Mouse (Mus musculus) midbrain, embryonic 14.5 days (tissue): ENCODE results near the gene Atcay. TPM values are rescaled to one million over a fixed set of nuclear protein-coding genes. Genes with fewer than 3 reads are reported as not detected.
A peak's percentile ranks its signal among the peaks of the same experiment; 100 is the strongest.

Experiments used
- ATAC-seq: fragments of 200-750 bp; cut with Nextera tagmentation; 2 replicates; pipeline ENCODE4 v1.8.0; 2017; ENCODE audit warnings: moderate number of reproducible peaks, moderate library complexity; ENCODE audit not compliant: low FRiP score, low TSS enrichment
- DNase-seq: peaks from one replicate; pipeline ENCODE4 v3.0.0-alpha.2; 2015
- H3K27ac ChIP-seq: fragments of 300-500 bp; sonication (generic); replicated peaks from 2 replicates; pipeline ENCODE4 v1.5.1; 2014; ENCODE audit warnings: mild to moderate bottlenecking, low read depth, low read length, moderate library complexity
- H3K27me3 ChIP-seq: fragments of 300-500 bp; sonication (generic); 2 replicates; pipeline ENCODE4 v1.6.1; 2014; ENCODE audit warnings: low read length, control low read depth, mixed read lengths; ENCODE audit not compliant: control insufficient read depth, insufficient read depth
- H3K36me3 ChIP-seq: fragments of 300-500 bp; sonication (generic); 2 replicates; pipeline ENCODE4 v1.6.1; 2014; ENCODE audit warnings: low read length, control low read depth; ENCODE audit not compliant: control insufficient read depth, insufficient read depth
- H3K4me1 ChIP-seq: fragments of 300-500 bp; sonication (generic); 2 replicates; pipeline ENCODE4 v1.6.1; 2014; ENCODE audit warnings: mild to moderate bottlenecking, antibody characterized with exemption, low read length, control low read depth; ENCODE audit not compliant: control insufficient read depth, insufficient read depth
- H3K4me2 ChIP-seq: fragments of 300-500 bp; sonication (generic); 2 replicates; pipeline ENCODE4 v1.6.1; 2014; ENCODE audit warnings: mild to moderate bottlenecking, low read length, moderate library complexity
- H3K4me3 ChIP-seq: fragments of 300-500 bp; sonication (generic); replicated peaks from 2 replicates; pipeline ENCODE4 v1.5.1; 2014; ENCODE audit warnings: low read depth, low read length
- H3K9ac ChIP-seq: fragments of 300-500 bp; sonication (generic); replicated peaks from 2 replicates; pipeline ENCODE4 v1.6.1; 2014; ENCODE audit warnings: mild to moderate bottlenecking, low read length, moderate library complexity
- H3K9me3 ChIP-seq: fragments of 300-500 bp; sonication (generic); 2 replicates; pipeline ENCODE4 v1.6.1; 2016; ENCODE audit warnings: low read length, control low read depth, mixed read lengths; ENCODE audit not compliant: control insufficient read depth
- WGBS: fragments of 180-500 bp; shearing (Covaris S2); extraction: QIAGEN DNeasy Blood & Tissue Kit; methylation state at CpG from one replicate; pipeline ENCODE4 v1.1.7; 2014; 5-methylcytosine and 5-hydroxymethylcytosine counted together
- polyA plus RNA-seq: library from polyadenylated mRNA; unstranded; fragments of >200 nt; fragmentation: Nextera tagmentation; extraction: Ambion mirVana; gene quantifications from 2 replicates; pipeline ENCODE4 v1.2.1, GENCODE M21; 2014

Atcay gene
- polyA plus RNA-seq, 1 experiment from 2014 or later, result 82.4 TPM

- Histone ChIP-seq H3K36me3 (peaks cover 9% of the 10 kb centered on the region), H3K4me1 (no peaks in the 10 kb centered on the region), H3K27me3 (peaks cover 15% of the 10 kb centered on the region; the same call in 1 of the 2 replicates), H3K4me2 (no peak overlapping the region), H3K9ac (no peak overlapping the region), H3K27ac (no peak overlapping the region), H3K9me3 (no peaks in the 10 kb centered on the region), H3K4me3 (no peak overlapping the region)
- WGBS, result 87% methylated on average over 13 of the region's 13 CpGs
- ATAC-seq (no peak), DNase-seq (no peak)
Observed at GRCm38 (mm10) chr10:81200141-81200540, 30.5 kb downstream of the Atcay start.

- H3K27me3 ChIP-seq, result peaks cover 19% of the 10 kb centered on the region; the same call in 1 of the 2 replicates
- no peak overlapping the region for H3K9ac ChIP-seq
- no peak overlapping the region for H3K4me2 ChIP-seq
- no peak overlapping the region for H3K4me3 ChIP-seq
- no peaks in the 10 kb centered on the region for H3K9me3 ChIP-seq
- no peak for ATAC-seq
- H3K36me3 ChIP-seq, result no peaks in the 10 kb centered on the region
- no peaks in the 10 kb centered on the region for H3K4me1 ChIP-seq
- no peak for DNase-seq
- no peak overlapping the region for H3K27ac ChIP-seq
- WGBS, result 86% methylated on average over 6 of the region's 6 CpGs
Observed at GRCm38 (mm10) chr10:81198990-81199389, 31.6 kb downstream of the Atcay start.

DNA sequence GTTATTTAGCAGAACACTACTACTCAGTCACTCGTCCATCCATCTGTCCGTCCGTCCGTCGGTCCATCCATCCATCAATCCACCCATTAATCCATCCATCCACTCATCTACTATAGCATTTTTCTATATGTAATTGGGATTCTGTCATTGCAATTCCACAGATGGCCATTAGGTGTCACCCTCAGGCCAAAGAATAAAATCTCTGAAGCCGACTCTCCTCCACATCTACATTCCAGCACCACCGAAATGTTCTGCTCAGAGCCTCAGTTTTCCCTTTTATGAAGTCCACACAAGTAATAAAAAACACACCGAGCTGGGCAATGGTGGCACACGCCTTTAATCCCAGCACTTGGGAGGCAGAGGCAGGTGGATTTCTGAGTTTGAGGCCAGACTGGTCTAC, 32.4 kb downstream of the Atcay start:
- peaks cover 2% of the 10 kb centered on the region; the same call in 1 of the 2 replicates for H3K4me1 ChIP-seq
- H3K27ac ChIP-seq, result no peak overlapping the region
- H3K36me3 ChIP-seq, result no peaks in the 10 kb centered on the region
- no peak overlapping the region for H3K4me3 ChIP-seq
- H3K9ac ChIP-seq, result no peak overlapping the region
- DNase-seq (peak; percentile 90), ATAC-seq (no peak)
- H3K4me2 ChIP-seq, result no peak overlapping the region
- peaks cover 19% of the 10 kb centered on the region; the same call in 1 of the 2 replicates for H3K27me3 ChIP-seq
- no peaks in the 10 kb centered on the region for H3K9me3 ChIP-seq
- WGBS, result 3% methylated on average over 9 of the region's 9 CpGs

- ATAC-seq (no peak), DNase-seq (no peak)
- Histone ChIP-seq H3K4me3 (no peak overlapping the region), H3K27me3 (peaks cover 19% of the 10 kb centered on the region; the same call in 1 of the 2 replicates), H3K9ac (no peak overlapping the region), H3K36me3 (no peaks in the 10 kb centered on the region), H3K4me2 (no peak overlapping the region), H3K4me1 (peaks cover 5% of the 10 kb centered on the region; the same call in 1 of the 2 replicates), H3K27ac (no peak overlapping the region), H3K9me3 (no peaks in the 10 kb centered on the region)
- 54% methylated on average over 6 of the region's 6 CpGs for WGBS
Observed at GRCm38 (mm10) chr10:81197305-81197704, 33.3 kb downstream of the Atcay start.

DNA sequence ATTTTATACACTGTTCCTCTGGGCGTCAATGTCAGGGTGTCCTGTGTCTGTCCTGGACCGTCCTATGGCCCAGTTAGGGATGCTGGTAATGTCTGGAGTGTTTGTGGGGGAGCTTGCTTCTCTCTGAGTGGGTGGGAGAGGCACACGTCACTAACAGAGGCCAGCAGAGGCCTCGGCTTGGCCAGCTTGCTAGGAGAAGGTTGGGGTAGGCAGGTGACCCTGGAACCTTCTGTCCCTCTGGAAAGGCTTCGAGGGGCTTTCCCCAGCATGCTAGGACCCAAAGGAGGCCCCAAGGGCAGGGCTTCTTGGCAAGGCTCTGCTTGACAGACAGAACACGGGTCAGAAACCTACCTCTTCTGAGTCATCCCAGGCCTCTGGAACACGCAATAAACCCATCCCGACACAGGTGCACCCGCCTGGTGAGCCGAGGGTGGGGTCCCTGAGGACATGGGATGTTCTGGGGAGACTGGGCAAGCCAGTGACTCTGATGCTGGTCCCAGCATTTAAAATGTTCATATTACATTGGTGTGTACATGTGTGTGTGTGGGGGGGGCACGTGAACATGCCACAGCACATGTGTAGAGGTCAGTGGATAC, 34.1 kb downstream of the Atcay start:
- no peak for ATAC-seq
- no peak overlapping the region for H3K9ac ChIP-seq
- no peak overlapping the region for H3K4me3 ChIP-seq
- DNase-seq, result no peak
- peaks cover 19% of the 10 kb centered on the region; the same call in 1 of the 2 replicates for H3K27me3 ChIP-seq
- H3K27ac ChIP-seq, result no peak overlapping the region
- peaks cover 9% of the 10 kb centered on the region; the same call in 1 of the 2 replicates for H3K4me1 ChIP-seq
- H3K36me3 ChIP-seq, result no peaks in the 10 kb centered on the region
- no peaks in the 10 kb centered on the region for H3K9me3 ChIP-seq
- no peak overlapping the region for H3K4me2 ChIP-seq
- WGBS, result 70% methylated on average over 11 of the region's 11 CpGs

- 67% methylated on average over 4 of the region's 4 CpGs for WGBS
- DNase-seq (no peak), ATAC-seq (no peak)
- Histone ChIP-seq H3K27me3 (peaks cover 19% of the 10 kb centered on the region; the same call in 1 of the 2 replicates), H3K4me2 (no peak overlapping the region), H3K36me3 (peaks cover 7% of the 10 kb centered on the region), H3K4me1 (peaks cover 9% of the 10 kb centered on the region; the same call in 1 of the 2 replicates), H3K27ac (no peak overlapping the region), H3K9me3 (no peaks in the 10 kb centered on the region), H3K9ac (no peak overlapping the region), H3K4me3 (no peak overlapping the region)
Observed at GRCm38 (mm10) chr10:81195300-81195699, 35.3 kb downstream of the Atcay start.

GRCm38 (mm10) chr10:81193991-81194774, 36.5 kb downstream of the Atcay start:
- Histone ChIP-seq H3K27me3 (peaks cover 19% of the 10 kb centered on the region; the same call in 1 of the 2 replicates), H3K9me3 (no peaks in the 10 kb centered on the region), H3K27ac (no peak overlapping the region), H3K9ac (no peak overlapping the region), H3K4me3 (no peak overlapping the region), H3K36me3 (peaks cover 16% of the 10 kb centered on the region), H3K4me2 (no peak overlapping the region), H3K4me1 (peaks cover 9% of the 10 kb centered on the region; the same call in 1 of the 2 replicates)
- DNase-seq, result no peak
- WGBS, result 17% methylated on average over 37 of the region's 37 CpGs
- ATAC-seq, result no peak

DNA sequence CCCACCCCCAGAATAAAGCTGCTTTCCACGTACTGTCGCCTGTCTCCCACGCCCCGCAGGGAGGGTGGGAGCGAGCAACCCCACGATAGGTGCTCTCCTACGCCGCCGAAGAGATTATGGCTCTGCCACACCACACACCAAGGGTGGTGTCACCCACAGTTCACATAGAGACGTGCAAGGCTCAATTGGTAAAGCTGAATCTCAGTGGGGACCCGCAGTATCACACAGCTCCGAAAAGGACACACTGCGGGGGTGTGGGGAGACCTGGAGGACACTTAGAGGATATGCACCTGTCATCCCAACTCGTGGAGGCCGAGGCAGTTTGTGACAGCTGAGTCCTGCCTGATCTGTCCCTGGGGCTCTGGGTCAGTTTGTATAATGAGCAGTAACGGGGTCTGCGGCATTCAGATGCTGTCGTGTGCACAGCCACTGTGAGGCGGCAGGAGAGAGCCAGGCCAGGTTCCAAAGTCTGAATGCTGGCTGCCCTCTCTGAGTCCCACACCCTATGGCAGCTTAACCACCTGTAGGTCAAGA, 37.6 kb downstream of the Atcay start:
- ATAC-seq (peak; percentile 11), DNase-seq (peak; percentile 64)
- Histone ChIP-seq H3K36me3 (peaks cover 20% of the 10 kb centered on the region), H3K27me3 (peaks cover 19% of the 10 kb centered on the region; the same call in 1 of the 2 replicates), H3K9ac (peak overlapping the region; percentile 73), H3K4me3 (peak overlapping the region; percentile 63), H3K4me1 (peaks cover 9% of the 10 kb centered on the region; the same call in 1 of the 2 replicates), H3K27ac (peak overlapping the region; percentile 97), H3K4me2 (peak overlapping the region; percentile 97), H3K9me3 (no peaks in the 10 kb centered on the region)
- 1% methylated on average over 19 of the region's 19 CpGs for WGBS
